Mouse (Mus musculus) MEL (cell line): Measurements from ENCODE around the gene Ccdc47. TPM values are rescaled to one million over a fixed set of nuclear protein-coding genes. Genes with fewer than 3 reads are reported as not detected.

Experiments
- DNase-seq: peaks from one replicate; pipeline ENCODE4 v3.0.0; 2011; ENCODE audit warnings: low read depth, low spot score
- H3K27ac ChIP-seq: 2 replicates; pipeline ENCODE4 v1.5.1; 2012; ENCODE audit warnings: low read depth, mild to moderate bottlenecking, control low read depth, low read length, moderate library complexity; ENCODE audit not compliant: control insufficient read depth
- H3K27me3 ChIP-seq, 2 experiments: fragments of 150-350 bp in 1 of 2; sonication (generic) in 1 of 2; 2 replicates each; pipeline ENCODE4 v1.6.1; 2012; ENCODE audit warnings: low read length in 2 of 2, mild to moderate bottlenecking in 2 of 2, improper control_type of control experiment in 1 of 2, moderate library complexity in 1 of 2; ENCODE audit not compliant: insufficient read depth in 2 of 2, control insufficient read depth in 1 of 2
- H3K36me3 ChIP-seq, 2 experiments: 2 replicates each; pipeline ENCODE4 v1.6.1; 2012 to 2014; ENCODE audit warnings: low read length in 2 of 2, improper control_type of control experiment in 1 of 2, inconsistent platforms in 1 of 2, mild to moderate bottlenecking in 1 of 2; ENCODE audit not compliant: insufficient read depth in 2 of 2, control insufficient read depth in 1 of 2
- H3K4me1 ChIP-seq, 2 experiments: fragments of 150-350 bp in 1 of 2; sonication (generic) in 1 of 2; 2 replicates each; pipeline ENCODE4 v1.6.1; 2012; ENCODE audit warnings: low read length in 2 of 2, improper control_type of control experiment in 1 of 2, mild to moderate bottlenecking in 1 of 2; ENCODE audit not compliant: insufficient read depth in 2 of 2, control insufficient read depth in 1 of 2
- H3K4me3 ChIP-seq, 2 experiments: fragments of 150-350 bp in 1 of 2; sonication (generic) in 1 of 2; 2 replicates each; pipeline ENCODE4 v1.5.1; 2012; ENCODE audit warnings: low read depth in 2 of 2, low read length in 2 of 2, mild to moderate bottlenecking in 2 of 2, moderate library complexity in 2 of 2, control low read depth in 1 of 2, improper control_type of control experiment in 1 of 2; ENCODE audit not compliant: control insufficient read depth in 1 of 2, insufficient read depth in 1 of 2
- H3K79me2 ChIP-seq: 2 replicates; pipeline ENCODE4 v1.6.1; 2012; ENCODE audit warnings: mild to moderate bottlenecking, low read length, moderate library complexity; ENCODE audit not compliant: control insufficient read depth, poor library complexity, insufficient read depth
- H3K9ac ChIP-seq: 2 replicates; pipeline ENCODE4 v1.6.1; 2012; ENCODE audit warnings: low read depth, mild to moderate bottlenecking, control low read depth, low read length, moderate library complexity; ENCODE audit not compliant: control insufficient read depth, poor library complexity, severe bottlenecking
- H3K9me3 ChIP-seq: fragments of 150-350 bp; sonication (generic); replicated peaks from 2 replicates; pipeline ENCODE4 v1.6.1; 2012; ENCODE audit warnings: mild to moderate bottlenecking, low read length, improper control_type of control experiment, moderate library complexity; ENCODE audit not compliant: insufficient read depth
- CHD1 ChIP-seq: IDR thresholded peaks from 2 replicates; pipeline ENCODE4 v1.6.1; 2012; ENCODE audit warnings: low read depth, mild to moderate bottlenecking, inconsistent platforms, low read length, improper control_type of control experiment
- ELF1 ChIP-seq: IDR thresholded peaks from 2 replicates; pipeline ENCODE4 v1.6.1; 2014; ENCODE audit warnings: low read depth, mild to moderate bottlenecking, inconsistent platforms, low read length, improper control_type of control experiment, moderate library complexity
- EP300 ChIP-seq, 2 experiments: IDR thresholded peaks; 2 replicates each; pipeline ENCODE4 v1.6.1; 2011; ENCODE audit warnings: improper control_type of control experiment in 2 of 2, low read length in 2 of 2, low read depth in 1 of 2, mild to moderate bottlenecking in 1 of 2
- ETS1 ChIP-seq: IDR thresholded peaks from 2 replicates; pipeline ENCODE4 v1.6.1; 2012; ENCODE audit warnings: low read depth, mild to moderate bottlenecking, inconsistent platforms, low read length, improper control_type of control experiment, moderate library complexity
- GABPA ChIP-seq: IDR thresholded peaks from 2 replicates; pipeline ENCODE4 v1.6.1; 2012; ENCODE audit warnings: low read depth, mild to moderate bottlenecking, inconsistent platforms, low read length, improper control_type of control experiment, moderate library complexity
- GATA1 ChIP-seq: IDR thresholded peaks from 2 replicates; pipeline ENCODE4 v1.6.1; 2011; ENCODE audit warnings: low read depth, low read length, improper control_type of control experiment
- MAFK ChIP-seq: IDR thresholded peaks from 2 replicates; pipeline ENCODE4 v1.6.1; 2011; ENCODE audit warnings: low read depth, mild to moderate bottlenecking, low read length, improper control_type of control experiment, borderline replicate concordance
- MEF2A ChIP-seq: IDR thresholded peaks from 2 replicates; pipeline ENCODE4 v1.6.1; 2014; ENCODE audit warnings: low read depth, mild to moderate bottlenecking, inconsistent platforms, low read length, improper control_type of control experiment; ENCODE audit not compliant: poor library complexity, insufficient replicate concordance, severe bottlenecking; ENCODE audit errors: extremely low read depth
- MXI1 ChIP-seq: IDR thresholded peaks from 2 replicates; pipeline ENCODE4 v1.6.1; 2011; ENCODE audit warnings: mild to moderate bottlenecking, low read depth, low read length, improper control_type of control experiment
- MYC ChIP-seq: IDR thresholded peaks from 2 replicates; pipeline ENCODE4 v1.6.1; 2011; ENCODE audit warnings: low read depth, mild to moderate bottlenecking, low read length, improper control_type of control experiment, moderate library complexity
- POLR2A ChIP-seq, 2 experiments: IDR thresholded peaks; 2 replicates each; pipeline ENCODE4 v1.6.1; 2011 to 2012; ENCODE audit warnings: low read length in 2 of 2, mild to moderate bottlenecking in 2 of 2, control low read depth in 1 of 2, improper control_type of control experiment in 1 of 2, low read depth in 1 of 2, moderate library complexity in 1 of 2; ENCODE audit not compliant: control insufficient read depth in 1 of 2, insufficient read depth in 1 of 2, poor library complexity in 1 of 2
- POLR2AphosphoS2 ChIP-seq: IDR thresholded peaks from 2 replicates; pipeline ENCODE4 v1.6.1; 2011; ENCODE audit warnings: low read length, improper control_type of control experiment
- RCOR1 ChIP-seq: IDR thresholded peaks from 2 replicates; pipeline ENCODE4 v1.6.1; 2012; ENCODE audit warnings: low read depth, mild to moderate bottlenecking, inconsistent platforms, low read length, improper control_type of control experiment
- SIN3A ChIP-seq: IDR thresholded peaks from 2 replicates; pipeline ENCODE4 v1.6.1; 2012; ENCODE audit warnings: low read length, improper control_type of control experiment, inconsistent platforms
- SMC3 ChIP-seq: IDR thresholded peaks from 2 replicates; pipeline ENCODE4 v1.6.1; 2011; ENCODE audit warnings: low read depth, low read length, improper control_type of control experiment
- UBTF ChIP-seq: IDR thresholded peaks from 2 replicates; pipeline ENCODE4 v1.6.1; 2012; ENCODE audit warnings: low read depth, mild to moderate bottlenecking, inconsistent platforms, low read length, improper control_type of control experiment, moderate library complexity, borderline replicate concordance; ENCODE audit not compliant: insufficient read depth
- USF2 ChIP-seq, 2 experiments: IDR thresholded peaks; 2 replicates each; pipeline ENCODE4 v1.6.1; 2011 to 2012; ENCODE audit warnings: improper control_type of control experiment in 2 of 2, low read length in 2 of 2, borderline replicate concordance in 1 of 2, inconsistent platforms in 1 of 2, low read depth in 1 of 2, mild to moderate bottlenecking in 1 of 2; ENCODE audit not compliant: insufficient read depth in 1 of 2
- ZC3H11A ChIP-seq: IDR thresholded peaks from 2 replicates; pipeline ENCODE4 v1.6.1; 2012; ENCODE audit warnings: low read depth, mild to moderate bottlenecking, inconsistent platforms, low read length, improper control_type of control experiment
- ZNF384 ChIP-seq: IDR thresholded peaks from 2 replicates; pipeline ENCODE4 v1.6.1; 2012; ENCODE audit warnings: low read depth, mild to moderate bottlenecking, inconsistent platforms, low read length, improper control_type of control experiment
- polyA plus RNA-seq, 2 experiments: library from polyadenylated mRNA; stranded (reverse) in 1 of 2; unstranded in 1 of 2; fragments of >175 nt in 1 of 2; fragments of >200 nt in 1 of 2; gene quantifications; 2 replicates each; pipeline versions ENCODE4 v1.2.1 to v1.2.4; 2012; ENCODE audit warnings: low replicate concordance in 2 of 2, low read depth in 1 of 2; ENCODE audit not compliant: insufficient read length in 2 of 2, insufficient read depth in 1 of 2, missing spikeins in 1 of 2
- total RNA-seq: library from RNA; depleted of rRNA; stranded (reverse); fragments of 300-350 nt; gene quantifications from 2 replicates; pipeline ENCODE4 v1.2.3, GENCODE M21; 2012

Gene Ccdc47
- total and polyA plus RNA-seq, 3 experiments, result 47.6 to 145 (median 51.6) TPM

DNA sequence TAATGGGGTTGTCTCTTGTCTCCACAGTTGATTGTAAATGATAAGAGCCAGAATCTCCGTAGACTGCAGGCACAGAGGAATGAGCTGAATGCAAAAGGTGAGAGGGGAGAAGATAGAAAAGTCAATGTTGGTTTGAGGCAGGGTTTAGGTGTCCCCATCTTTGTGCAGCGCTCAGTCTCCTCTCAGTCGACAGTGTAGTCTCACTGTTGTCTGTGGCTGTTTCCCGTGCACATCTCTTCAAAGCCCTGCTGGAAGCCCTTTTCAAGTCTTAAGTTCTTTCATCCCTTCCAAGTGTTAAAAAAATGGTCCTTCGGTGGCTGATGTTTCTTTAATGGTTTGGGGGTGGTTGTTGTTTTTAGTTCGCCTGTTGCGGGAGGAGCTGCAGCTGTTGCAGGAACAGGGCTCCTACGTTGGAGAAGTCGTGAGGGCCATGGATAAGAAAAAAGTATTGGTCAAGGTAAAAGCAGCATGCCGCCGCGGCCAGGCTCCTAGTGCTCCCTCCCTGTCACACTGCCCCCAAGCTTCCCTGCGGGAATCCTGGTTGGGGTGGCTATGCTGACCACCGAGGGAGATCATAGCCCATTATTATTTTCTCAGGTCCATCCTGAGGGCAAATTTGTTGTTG, 44.8 kb upstream of the Ccdc47 start:
- Histone ChIP-seq H3K79me2 (peaks cover 31% of the 10 kb centered on the region), H3K9me3 (no peaks in the 10 kb centered on the region), H3K27ac (no peak overlapping the region), H3K4me3 (no peak overlapping the region), H3K36me3 (peaks cover 12 to 33% of the 10 kb centered on the region in 2 experiments), H3K4me1 (peaks cover 0 to 10% of the 10 kb centered on the region in 2 experiments; a peak in 3 of 4 replicates), H3K27me3 (no peaks in the 10 kb centered on the region), H3K9ac (no peak overlapping the region)
- no peak for TF ChIP-seq ETS1
- peak in 1 of 2 experiments; percentile 23; a peak in 1 of 4 replicates for TF ChIP-seq POLR2A (IDR thresholded peaks at IDR 0.05; ENCODE audit: control insufficient read depth in 1 of 2, insufficient read depth in 1 of 2, low read depth in 1 of 2, low read length in 2 of 2, poor library complexity in 1 of 2)
- TF ChIP-seq MAFK, result no peak
- TF ChIP-seq GABPA, result no peak
- TF ChIP-seq MEF2A, result no peak
- TF ChIP-seq SMC3, result no peak
- TF ChIP-seq POLR2AphosphoS2, result peak; percentile 9; the same call in 1 of the 2 replicates
- no peak for DNase-seq

DNA sequence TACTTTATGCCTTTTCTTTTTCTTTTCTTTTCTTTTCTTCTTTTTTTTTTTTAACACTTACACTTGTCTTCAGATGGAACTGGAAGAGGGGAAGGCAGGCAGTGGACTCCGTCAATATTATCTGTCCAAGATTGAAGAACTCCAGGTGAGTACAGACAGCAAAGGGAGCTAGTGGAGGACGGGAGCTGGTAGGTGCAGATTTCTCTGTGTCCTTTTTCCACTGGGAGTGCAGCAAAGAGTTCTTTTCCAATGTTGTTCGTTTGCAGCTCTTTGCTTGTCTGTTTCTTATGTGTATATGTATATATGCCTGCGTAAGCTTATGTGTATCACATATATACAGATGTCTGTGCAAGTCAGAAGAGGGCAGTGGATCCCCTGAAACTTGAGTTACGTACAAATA, 40.6 kb upstream of the Ccdc47 start:
- peaks cover 3 to 18% of the 10 kb centered on the region in 2 experiments; a peak in 3 of 4 replicates for H3K4me1 ChIP-seq
- H3K9ac ChIP-seq, result peak overlapping the region; percentile 83
- no peak for DNase-seq
- H3K9me3 ChIP-seq, result no peaks in the 10 kb centered on the region
- H3K36me3 ChIP-seq, result peaks cover 16 to 21% of the 10 kb centered on the region in 2 experiments
- no peak for TF ChIP-seq GABPA
- 0 out of 2 replicates have a peak, but pooled peaks have one; percentile 14 for TF ChIP-seq CHD1
- no peaks in the 10 kb centered on the region for H3K27me3 ChIP-seq
- H3K4me3 ChIP-seq, result peak overlapping the region; percentile 78 to 94
- H3K79me2 ChIP-seq, result peaks cover 57% of the 10 kb centered on the region
- H3K27ac ChIP-seq, result no peak overlapping the region; the same call in 1 of the 2 replicates

DNA sequence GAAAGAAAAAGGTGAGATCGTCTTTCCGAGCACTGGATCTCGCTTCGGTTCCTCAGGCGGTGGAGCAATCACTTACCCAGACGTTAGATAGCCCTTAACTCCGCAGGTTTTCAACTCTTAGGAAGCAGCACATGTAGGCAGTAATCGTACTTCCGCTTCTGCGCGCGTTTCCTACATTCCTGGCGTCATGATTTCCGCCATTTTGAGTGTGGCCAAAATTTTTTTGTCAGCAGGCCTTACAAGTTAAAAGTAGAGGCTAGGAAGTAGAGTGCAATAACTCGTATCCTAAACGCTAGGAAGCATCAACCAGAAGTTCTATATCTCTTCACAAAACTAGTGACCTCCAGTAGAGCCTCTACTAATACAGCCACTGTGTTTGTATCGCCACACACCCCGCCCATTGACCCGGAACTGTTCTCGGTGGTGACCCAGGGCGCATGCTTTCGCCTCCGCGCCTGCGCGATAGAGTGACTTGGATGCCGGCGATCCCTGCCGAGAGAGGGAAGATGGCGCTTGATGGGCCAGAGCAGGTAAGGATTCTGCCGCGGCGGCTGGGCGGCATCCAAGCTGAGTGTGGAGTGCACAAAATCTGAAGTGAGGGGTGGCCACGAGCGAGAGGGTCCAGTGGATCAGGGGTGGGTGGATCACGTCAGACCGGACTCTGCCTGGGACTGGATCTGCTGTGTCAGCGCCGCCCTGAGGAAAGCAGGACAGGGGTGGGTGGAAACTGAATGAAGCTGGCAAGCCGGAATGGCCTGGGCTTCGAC, 39.7 kb upstream of the Ccdc47 start, which contains the start of the genes Ftsj3 and Psmc5:
Gene Ftsj3 (minus strand): TSS at position 395 of the 767 bp plus-strand sequence.
Gene Psmc5 (plus strand): TSS at position 470 of the 767 bp plus-strand sequence.
- DNase-seq, result peak; percentile 99
- H3K36me3 ChIP-seq, result peaks cover 19 to 21% of the 10 kb centered on the region in 2 experiments
- H3K27ac ChIP-seq, result peak within 1 kb of the TSS; percentile 84
- peak within 1 kb of the TSS; percentile 78 to 94 for H3K4me3 ChIP-seq
- no peaks in the 10 kb centered on the region for H3K9me3 ChIP-seq
- H3K4me1 ChIP-seq, result peaks cover 3 to 18% of the 10 kb centered on the region in 2 experiments; a peak in 3 of 4 replicates
- H3K79me2 ChIP-seq, result peaks cover 57% of the 10 kb centered on the region
- H3K9ac ChIP-seq, result peak within 1 kb of the TSS; percentile 83
- H3K27me3 ChIP-seq, result no peaks in the 10 kb centered on the region
- TF ChIP-seq SIN3A, result peak; percentile 99
- 0 out of 2 replicates have a peak, but pooled peaks have one; percentile 39 for TF ChIP-seq UBTF
- TF ChIP-seq EP300 (IDR thresholded peaks at IDR 0.05; ENCODE audit: low read depth in 1 of 2, low read length in 2 of 2), result peak in 1 of 2 experiments; percentile 21; a peak in 1 of 4 replicates
- TF ChIP-seq ELF1, result peak; percentile 94
- TF ChIP-seq GATA1, result peak; percentile 16; the same call in 1 of the 2 replicates
- peak; percentile 70 for TF ChIP-seq MAFK
- peak; percentile 22; the same call in 1 of the 2 replicates for TF ChIP-seq ZNF384
- TF ChIP-seq MXI1, result peak; percentile 99
- peak; percentile 12; the same call in 1 of the 2 replicates for TF ChIP-seq ETS1
- 0 out of 2 replicates have a peak, but pooled peaks have one; percentile 25 for TF ChIP-seq MEF2A
- peak; percentile 99 for TF ChIP-seq MYC
- TF ChIP-seq ZC3H11A, result no peak
- peak; percentile 18 for TF ChIP-seq RCOR1
- no peak for TF ChIP-seq USF2 (IDR thresholded peaks at IDR 0.05; ENCODE audit: borderline replicate concordance in 1 of 2, insufficient read depth in 1 of 2, low read depth in 1 of 2, low read length in 2 of 2)
- no peak; the same call in 1 of the 2 replicates for TF ChIP-seq GABPA
- peak; percentile 89 to 99 for TF ChIP-seq POLR2A (IDR thresholded peaks at IDR 0.05; ENCODE audit: control insufficient read depth in 1 of 2, insufficient read depth in 1 of 2, low read depth in 1 of 2, low read length in 2 of 2, poor library complexity in 1 of 2)
